Mouse (Mus musculus) CD4-positive helper T cell, adult 2 months (primary cell): ENCODE data around the gene Pak3.
A peak's percentile ranks its signal among the peaks of the same experiment; 100 is the strongest.
"Not testable (repeated sequence)": the region's sequence is repeated elsewhere in the genome, so short reads cannot be mapped to it uniquely, and the experiment has no call there.

Experiments
- DNase-seq: peaks from one replicate; pipeline ENCODE4 v3.0.0-alpha.2; 2012; ENCODE audit warnings: low read depth, missing footprints, low spot score

Pak3 gene

GRCm38 (mm10) chrX:143518168-143518901 is at the start of gene Pak3:
Gene Pak3 (plus strand): TSS chrX:143518591.
- DNase-seq, result no peak

GRCm38 (mm10) chrX:143482866-143483265 is 35.5 kb upstream of the Pak3 start:
- DNase-seq, result peak; percentile 100

GRCm38 (mm10) chrX:143501053-143501695 is 17.2 kb upstream of the Pak3 start:
- DNase-seq, result no peak

GRCm38 (mm10) chrX:143501776-143502365 is 16.5 kb upstream of the Pak3 start:
- no peak for DNase-seq

- no peak for DNase-seq
Observed at GRCm38 (mm10) chrX:143518917-143519316, 526 bp downstream of the Pak3 start.

GRCm38 (mm10) chrX:143519454-143519853 is 1.1 kb downstream of the Pak3 start:
- DNase-seq, result not testable (repeated sequence)

- no peak for DNase-seq
Observed at GRCm38 (mm10) chrX:143520195-143520594, 1.8 kb downstream of the Pak3 start.

- DNase-seq, result no peak
Observed at GRCm38 (mm10) chrX:143532331-143532730, 13.9 kb downstream of the Pak3 start.

- no peak for DNase-seq
Observed at GRCm38 (mm10) chrX:143533574-143533973, 15.2 kb downstream of the Pak3 start.

GRCm38 (mm10) chrX:143542756-143543155 is 24.4 kb downstream of the Pak3 start:
- no peak for DNase-seq

- no peak for DNase-seq
Observed at GRCm38 (mm10) chrX:143543186-143543793, 24.9 kb downstream of the Pak3 start.

- DNase-seq, result no peak
Observed at GRCm38 (mm10) chrX:143573691-143574090, 55.3 kb downstream of the Pak3 start.

GRCm38 (mm10) chrX:143579925-143580324 is 61.5 kb downstream of the Pak3 start:
- no peak for DNase-seq

GRCm38 (mm10) chrX:143580458-143580959 is 62.1 kb downstream of the Pak3 start:
- no peak for DNase-seq

- no peak for DNase-seq
Observed at GRCm38 (mm10) chrX:143606877-143607449, 88.6 kb downstream of the Pak3 start.

GRCm38 (mm10) chrX:143618734-143619133 is 100.3 kb downstream of the Pak3 start:
- no peak for DNase-seq

GRCm38 (mm10) chrX:143627767-143628166 is 109.4 kb downstream of the Pak3 start:
- DNase-seq, result no peak

GRCm38 (mm10) chrX:143643936-143644335 is 125.5 kb downstream of the Pak3 start:
- no peak for DNase-seq

- no peak for DNase-seq
Observed at GRCm38 (mm10) chrX:143644807-143645206, 126.4 kb downstream of the Pak3 start.

- no peak for DNase-seq
Observed at GRCm38 (mm10) chrX:143654308-143655176, 136.2 kb downstream of the Pak3 start.

- no peak for DNase-seq
Observed at GRCm38 (mm10) chrX:143655177-143655492, 136.7 kb downstream of the Pak3 start.
